10 mouse cellular contexts compared by ENCODE assay signal in genomic region chr17:45566360-45567161, GRCm38 (mm10). TPM values are rescaled to one million over a fixed set of nuclear protein-coding genes. Genes with fewer than 3 reads are reported as not detected.
DNase-seq lines count a peak whose midpoint lies in the region; ATAC-seq lines count a peak whose summit lies in the region.
"Had no signal": no experiment of that assay in that cellular context is flagged by ENCODE, and none has a peak within 500 bp of the region (broad histone marks: within the 10 kb centered on the region; RNA-seq: fewer than 3 reads in every experiment).

No protein-coding gene starts in this region.

- peaks cover 75% of the 10 kb centered on the region for H3K4me1 ChIP-seq in kidney, embryonic 15.5 days
- peaks cover 11% of the 10 kb centered on the region for H3K4me1 ChIP-seq in embryonic facial prominence, embryonic 14.5 days (ENCODE audit: control insufficient read depth, insufficient read depth, low read length)
- H3K4me1 ChIP-seq in midbrain, embryonic 15.5 days, result peaks cover 48% of the 10 kb centered on the region

- WGBS in kidney, embryonic 15.5 days, result 65% methylated on average over 18 of the region's 18 CpGs
- 57% methylated on average over 18 of the region's 18 CpGs for WGBS in embryonic facial prominence, embryonic 14.5 days
- 70% methylated on average over 18 of the region's 18 CpGs for WGBS in midbrain, embryonic 15.5 days

- H3K27ac ChIP-seq in kidney, embryonic 15.5 days, result peak overlapping the region; percentile 7
- no peak overlapping the region for H3K27ac ChIP-seq in embryonic facial prominence, embryonic 14.5 days (replicated peaks; ENCODE audit: low read depth, low read length)
- H3K27ac ChIP-seq in midbrain, embryonic 15.5 days, result no peak overlapping the region

- intact Hi-C loops in gastrocnemius, postnatal 36 days (cut with DNase I), result no loop called here

- H3K9ac ChIP-seq in kidney, embryonic 15.5 days, result no peak overlapping the region
- no peak overlapping the region for H3K9ac ChIP-seq in embryonic facial prominence, embryonic 14.5 days (ENCODE audit: low read depth, low read length)
- no peak overlapping the region for H3K9ac ChIP-seq in midbrain, embryonic 15.5 days

- peaks cover 63% of the 10 kb centered on the region for H3K36me3 ChIP-seq in kidney, embryonic 15.5 days
- H3K36me3 ChIP-seq in embryonic facial prominence, embryonic 14.5 days (ENCODE audit: control insufficient read depth, insufficient read depth, low read length), result peaks cover 65% of the 10 kb centered on the region
- peaks cover 53% of the 10 kb centered on the region for H3K36me3 ChIP-seq in midbrain, embryonic 15.5 days (replicated peaks)

- DNase-seq in cerebellum, adult 18-20 months, result peak; percentile 25 to 41
- DNase-seq in cerebellum, adult 11-12 months, result no peak
- DNase-seq in kidney, adult 8-10 months, result no peak
- DNase-seq in embryonic facial prominence, embryonic 14.5 days (ENCODE audit: low spot score), result no peak
- DNase-seq in gastrocnemius, postnatal 36 days, result no peak
- DNase-seq: kidney, postnatal 10 days; lung, postnatal 14 days had no signal

- no peak overlapping the region for H3K4me2 ChIP-seq in kidney, embryonic 15.5 days
- H3K4me2 ChIP-seq in embryonic facial prominence, embryonic 14.5 days (ENCODE audit: low read depth, low read length), result no peak overlapping the region
- H3K4me2 ChIP-seq in midbrain, embryonic 15.5 days, result no peak overlapping the region

- no peaks in the 10 kb centered on the region for H3K27me3 ChIP-seq in kidney, embryonic 15.5 days
- no peaks in the 10 kb centered on the region for H3K27me3 ChIP-seq in embryonic facial prominence, embryonic 14.5 days (replicated peaks; ENCODE audit: control insufficient read depth, insufficient read depth, low read length)
- no peaks in the 10 kb centered on the region for H3K27me3 ChIP-seq in midbrain, embryonic 15.5 days (replicated peaks)

- ATAC-seq in kidney, embryonic 15.5 days (replicated peaks; ENCODE audit: low FRiP score), result no peak
- peak; percentile 4; the same call in 1 of the 2 replicates for ATAC-seq in embryonic facial prominence, embryonic 14.5 days (ENCODE audit: low read depth)
- ATAC-seq in midbrain, embryonic 15.5 days (replicated peaks), result no peak
- no peak for ATAC-seq in granulocyte monocyte progenitor cell, adult 5-6 weeks (replicated peaks; ENCODE audit: poor library complexity, severe bottlenecking)

- no peak overlapping the region for H3K4me3 ChIP-seq in kidney, embryonic 15.5 days (replicated peaks)
- H3K4me3 ChIP-seq in embryonic facial prominence, embryonic 14.5 days (ENCODE audit: low read depth, low read length), result no peak overlapping the region
- H3K4me3 ChIP-seq in midbrain, embryonic 15.5 days, result 0 out of 2 replicates have a peak overlapping the region, but pooled peaks have one; percentile 2

- no peaks in the 10 kb centered on the region for H3K9me3 ChIP-seq in kidney, embryonic 15.5 days (replicated peaks)
- no peaks in the 10 kb centered on the region for H3K9me3 ChIP-seq in embryonic facial prominence, embryonic 14.5 days (ENCODE audit: control insufficient read depth, low read length)
- no peaks in the 10 kb centered on the region for H3K9me3 ChIP-seq in midbrain, embryonic 15.5 days

RNA-seq across cellular contexts. Expression of gene Slc35b2, which starts 2.9 kb away (rescaled TPM):
- 142 TPM in 2 replicates for polyA plus RNA-seq in kidney, embryonic 15.5 days (2015; fragmentation: Nextera tagmentation; extraction: Ambion mirVana)
- polyA plus RNA-seq in embryonic facial prominence, embryonic 14.5 days (2014; fragmentation: Nextera tagmentation; extraction: Ambion mirVana), result 139 and 143 TPM in 2 replicates
- polyA plus RNA-seq in midbrain, embryonic 15.5 days (2015; fragmentation: Nextera tagmentation; extraction: Ambion mirVana), result 85.5 and 93.4 TPM in 2 replicates
- 10 to 100 TPM; 17.3 to 21.4 TPM for total RNA-seq in gastrocnemius, postnatal 36 days (2021)
- 88.5 and 124 TPM in 2 replicates for total RNA-seq in granulocyte monocyte progenitor cell, adult 5-6 weeks (2014; fragmentation: Nextera tagmentation)
- total RNA-seq in granulocyte monocyte progenitor cell, adult 5-6 weeks (2017), result 39.3 and 77.1 TPM in 2 replicates

RNA-seq across cellular contexts. Expression of gene Hsp90ab1, which starts 6.5 kb away (rescaled TPM):
- polyA plus RNA-seq in kidney, embryonic 15.5 days (2015; fragmentation: Nextera tagmentation; extraction: Ambion mirVana), result 1,881 and 1,940 TPM in 2 replicates
- 1,431 and 1,467 TPM in 2 replicates for polyA plus RNA-seq in embryonic facial prominence, embryonic 14.5 days (2014; fragmentation: Nextera tagmentation; extraction: Ambion mirVana)
- 1,488 and 1,537 TPM in 2 replicates for polyA plus RNA-seq in midbrain, embryonic 15.5 days (2015; fragmentation: Nextera tagmentation; extraction: Ambion mirVana)
- total RNA-seq in gastrocnemius, postnatal 36 days (2021), result 100 to 1,000 TPM; 866 to 924 TPM
- total RNA-seq in granulocyte monocyte progenitor cell, adult 5-6 weeks (2014; fragmentation: Nextera tagmentation), result 1,977 and 2,073 TPM in 2 replicates
- 2,383 and 2,522 TPM in 2 replicates for total RNA-seq in granulocyte monocyte progenitor cell, adult 5-6 weeks (2017)

RNA-seq across cellular contexts. Expression of gene Nfkbie, which starts 11.1 kb away (rescaled TPM):
- 5.3 and 5.7 TPM in 2 replicates for polyA plus RNA-seq in kidney, embryonic 15.5 days (2015; fragmentation: Nextera tagmentation; extraction: Ambion mirVana)
- 4.3 and 4.7 TPM in 2 replicates for polyA plus RNA-seq in embryonic facial prominence, embryonic 14.5 days (2014; fragmentation: Nextera tagmentation; extraction: Ambion mirVana)
- 3.5 and 5.3 TPM in 2 replicates for polyA plus RNA-seq in midbrain, embryonic 15.5 days (2015; fragmentation: Nextera tagmentation; extraction: Ambion mirVana)
- under 1 TPM; 0.64 to 0.79 TPM for total RNA-seq in gastrocnemius, postnatal 36 days (2021)
- 4.6 and 7.8 TPM in 2 replicates for total RNA-seq in granulocyte monocyte progenitor cell, adult 5-6 weeks (2014; fragmentation: Nextera tagmentation)
- 4.9 and 6.0 TPM in 2 replicates for total RNA-seq in granulocyte monocyte progenitor cell, adult 5-6 weeks (2017)

RNA-seq across cellular contexts. Expression of gene Tmem151b, which starts 17.1 kb away (rescaled TPM):
- 3.1 and 3.4 TPM in 2 replicates for polyA plus RNA-seq in kidney, embryonic 15.5 days (2015; fragmentation: Nextera tagmentation; extraction: Ambion mirVana)
- polyA plus RNA-seq in embryonic facial prominence, embryonic 14.5 days (2014; fragmentation: Nextera tagmentation; extraction: Ambion mirVana), result 1.7 and 2.8 TPM in 2 replicates
- 32.1 and 33.9 TPM in 2 replicates for polyA plus RNA-seq in midbrain, embryonic 15.5 days (2015; fragmentation: Nextera tagmentation; extraction: Ambion mirVana)
- total RNA-seq in gastrocnemius, postnatal 36 days (2021), result under 1 TPM in 1 of 2 experiments, not detected in 1; 0.13 TPM
- total RNA-seq in granulocyte monocyte progenitor cell, adult 5-6 weeks (2014; fragmentation: Nextera tagmentation), result not detected in 2 replicates
- not detected in 2 replicates for total RNA-seq in granulocyte monocyte progenitor cell, adult 5-6 weeks (2017)

RNA-seq across cellular contexts. Expression of gene Slc29a1, which starts 32.8 kb away (rescaled TPM):
- 100 and 102 TPM in 2 replicates for polyA plus RNA-seq in kidney, embryonic 15.5 days (2015; fragmentation: Nextera tagmentation; extraction: Ambion mirVana)
- polyA plus RNA-seq in embryonic facial prominence, embryonic 14.5 days (2014; fragmentation: Nextera tagmentation; extraction: Ambion mirVana), result 96.5 and 110 TPM in 2 replicates
- 30.7 and 33.0 TPM in 2 replicates for polyA plus RNA-seq in midbrain, embryonic 15.5 days (2015; fragmentation: Nextera tagmentation; extraction: Ambion mirVana)
- total RNA-seq in gastrocnemius, postnatal 36 days (2021), result 10 to 100 TPM; 30.3 to 35.8 TPM
- 60.7 and 107 TPM in 2 replicates for total RNA-seq in granulocyte monocyte progenitor cell, adult 5-6 weeks (2014; fragmentation: Nextera tagmentation)
- total RNA-seq in granulocyte monocyte progenitor cell, adult 5-6 weeks (2017), result 53.2 and 74.0 TPM in 2 replicates

Comparison
In these comparisons a context has a peak if more than half of its experiments do, and no peak if none do; other contexts are left out.
1. DNase-seq: peak in cerebellum, adult 18-20 months (2 of 2); none in cerebellum, adult 11-12 months (single experiment), kidney, adult 8-10 months (0 of 2), embryonic facial prominence, embryonic 14.5 days (single experiment) and gastrocnemius, postnatal 36 days (0 of 2).